Mouse (Mus musculus): ENCODE measurements around the gene Ddx24. TPM values are rescaled to one million over a fixed set of nuclear protein-coding genes. Genes with fewer than 3 reads are reported as not detected.

Gene Ddx24
- polyA plus RNA-seq, 1 experiment from 2014 or later = 71.3 TPM

- H3K27me3 ChIP-seq = peaks cover 29% of the 10 kb centered on the region
- CTCF ChIA-PET = interaction anchor here (1.4 to 2.0 kb wide), 5 partner anchors 8 to 62 kb away, joined by 4 to 11 read pairs (median 4); no protein-coding TSS in a partner anchor
These were observed 56.9 kb downstream of the Ddx24 start for GRCm38 (mm10) chr12:103368777-103369176.

GRCm38 (mm10) chr12:103368326-103368669 is 57.3 kb downstream of the Ddx24 start:
- CTCF ChIA-PET = interaction anchor here (1.1 to 2.0 kb wide), 6 partner anchors 8 to 225 kb away, joined by 4 to 11 read pairs (median 4); no protein-coding TSS in a partner anchor

More at GRCm38 (mm10) chr12:103368777-103369176, 56.9 kb downstream of the Ddx24 start:
- POLR2A ChIA-PET = no interaction called here
- no peak for TF ChIP-seq CTCF (IDR thresholded peaks at IDR 0.05)
- ATAC-seq (no peak), DNase-seq (ENCODE audit: low read depth, low spot score) (no peak)
- in situ Hi-C loops (cut with MboI; ENCODE audit: low pct_unique_long_range_greater_than_20kb) = no loop called here

GRCm38 (mm10) chr12:103367620-103368325 is 57.9 kb downstream of the Ddx24 start:
- peak; percentile 89 for TF ChIP-seq CTCF (IDR thresholded peaks at IDR 0.05)
- ChIA-PET POLR2A (no interaction called here), CTCF (interaction anchor here (0.7 to 2.0 kb wide), 8 partner anchors 8 to 227 kb away, joined by 3 to 11 read pairs (median 4); no protein-coding TSS in a partner anchor)
- in situ Hi-C loops (cut with MboI; ENCODE audit: low pct_unique_long_range_greater_than_20kb) = no loop called here
- no peak for DNase-seq (ENCODE audit: low read depth, low spot score)
- H3K27me3 ChIP-seq = peaks cover 29% of the 10 kb centered on the region
- peak; percentile 86 for ATAC-seq

More at GRCm38 (mm10) chr12:103368326-103368669, 57.3 kb downstream of the Ddx24 start:
- no peak for TF ChIP-seq CTCF (IDR thresholded peaks at IDR 0.05)
- ATAC-seq = no peak
- POLR2A ChIA-PET = no interaction called here
- in situ Hi-C loops (cut with MboI; ENCODE audit: low pct_unique_long_range_greater_than_20kb) = no loop called here
- no peak for DNase-seq (ENCODE audit: low read depth, low spot score)
- H3K27me3 ChIP-seq = peaks cover 29% of the 10 kb centered on the region

GRCm38 (mm10) chr12:103367171-103367570 is 58.5 kb downstream of the Ddx24 start:
- no peak for TF ChIP-seq CTCF (IDR thresholded peaks at IDR 0.05)
- H3K27me3 ChIP-seq = peaks cover 33% of the 10 kb centered on the region
- CTCF ChIA-PET = interaction anchor here (0.7 to 2.0 kb wide), 5 partner anchors 8 to 226 kb away, joined by 3 to 11 read pairs (median 4); no protein-coding TSS in a partner anchor
- ATAC-seq (no peak), DNase-seq (ENCODE audit: low read depth, low spot score) (no peak)
- POLR2A ChIA-PET = no interaction called here
- in situ Hi-C loops (cut with MboI; ENCODE audit: low pct_unique_long_range_greater_than_20kb) = no loop called here

GRCm38 (mm10) chr12:103362336-103362735 is 63.3 kb downstream of the Ddx24 start:
- in situ Hi-C loops (cut with MboI; ENCODE audit: low pct_unique_long_range_greater_than_20kb) = no loop called here
- CTCF ChIA-PET = interaction anchor here (1.4 kb wide), 1 partner anchor 28 kb away, joined by 3 read pairs; no protein-coding TSS in a partner anchor
- no peak for TF ChIP-seq CTCF (IDR thresholded peaks at IDR 0.05)

GRCm38 (mm10) chr12:103361539-103362307 is 63.9 kb downstream of the Ddx24 start:
- CTCF ChIA-PET = interaction anchor here (1.4 kb wide), 1 partner anchor 28 kb away, joined by 3 read pairs; no protein-coding TSS in a partner anchor
- no peak for TF ChIP-seq CTCF (IDR thresholded peaks at IDR 0.05)
- peaks cover 36% of the 10 kb centered on the region for H3K27me3 ChIP-seq
- DNase-seq (ENCODE audit: low read depth, low spot score) (no peak), ATAC-seq (no peak)
- in situ Hi-C loops (cut with MboI; ENCODE audit: low pct_unique_long_range_greater_than_20kb) = no loop called here
- POLR2A ChIA-PET = no interaction called here

More at GRCm38 (mm10) chr12:103362336-103362735, 63.3 kb downstream of the Ddx24 start:
- ATAC-seq (no peak), DNase-seq (ENCODE audit: low read depth, low spot score) (no peak)
- POLR2A ChIA-PET = no interaction called here
- peaks cover 38% of the 10 kb centered on the region for H3K27me3 ChIP-seq

- ATAC-seq = no peak
- no peak for DNase-seq (ENCODE audit: low read depth, low spot score)
- POLR2A ChIA-PET = no interaction called here
- TF ChIP-seq CTCF (IDR thresholded peaks at IDR 0.05) = no peak
- H3K27me3 ChIP-seq = peaks cover 32% of the 10 kb centered on the region
- CTCF ChIA-PET = interaction anchor here (1.4 kb wide), 1 partner anchor 27 kb away, joined by 3 read pairs; no protein-coding TSS in a partner anchor
- in situ Hi-C loops (cut with MboI; ENCODE audit: low pct_unique_long_range_greater_than_20kb) = no loop called here
These were observed 64.8 kb downstream of the Ddx24 start for GRCm38 (mm10) chr12:103360812-103361211.

- ChIA-PET CTCF (interaction anchor here (1.0 to 1.3 kb wide), 2 partner anchors 9 to 12 kb away, joined by 3 to 4 read pairs; no protein-coding TSS in a partner anchor), POLR2A (no interaction called here)
- in situ Hi-C loops (cut with MboI; ENCODE audit: low pct_unique_long_range_greater_than_20kb) = no loop called here
- no peak for ATAC-seq
- no peak for DNase-seq (ENCODE audit: low read depth, low spot score)
- peaks cover 31% of the 10 kb centered on the region for H3K27me3 ChIP-seq
- no peak for TF ChIP-seq CTCF (IDR thresholded peaks at IDR 0.05)
These were observed 66.5 kb downstream of the Ddx24 start for GRCm38 (mm10) chr12:103358951-103359801.

GRCm38 (mm10) chr12:103358216-103358615 is 67.4 kb downstream of the Ddx24 start:
- H3K27me3 ChIP-seq = peaks cover 31% of the 10 kb centered on the region
- no peak for DNase-seq (ENCODE audit: low read depth, low spot score)
- in situ Hi-C loops (cut with MboI; ENCODE audit: low pct_unique_long_range_greater_than_20kb) = no loop called here
- CTCF ChIA-PET = interaction anchor here (1.3 kb wide), 1 partner anchor 13 kb away, joined by 3 read pairs; no protein-coding TSS in a partner anchor
- POLR2A ChIA-PET = no interaction called here
- no peak for ATAC-seq
- no peak for TF ChIP-seq CTCF (IDR thresholded peaks at IDR 0.05)

Other genes starting within 250 kb of the Ddx24 start
- gene Prima1, start 183.7 kb downstream of the Ddx24 start, polyA plus RNA-seq (2021) = 0.28 TPM
- gene Fam181a, start 114.9 kb downstream of the Ddx24 start, polyA plus RNA-seq (2021) = not detected
- gene Asb2, start 69.8 kb downstream of the Ddx24 start, polyA plus RNA-seq (2021) = 0.04 TPM
- 7.6 TPM for gene Otub2, start 37.1 kb downstream of the Ddx24 start, polyA plus RNA-seq (2021)
- 2.0 TPM for gene 9330161L09Rik, start 18.0 kb downstream of the Ddx24 start, polyA plus RNA-seq (2021)
- gene Ifi27, start 8.4 kb upstream of the Ddx24 start, polyA plus RNA-seq (2021) = 83.4 TPM
- gene Ifi27l2a, start 17.9 kb upstream of the Ddx24 start, polyA plus RNA-seq (2021) = 3.2 TPM
- not detected for gene Ifi27l2b, start 31.4 kb upstream of the Ddx24 start, polyA plus RNA-seq (2021)
- 10.6 TPM for gene Ppp4r4, start 106.5 kb upstream of the Ddx24 start, polyA plus RNA-seq (2021)
- 109 TPM for gene Serpina10, start 205.6 kb upstream of the Ddx24 start, polyA plus RNA-seq (2021)
- 46.6 TPM for gene Serpina6, start 231.4 kb upstream of the Ddx24 start, polyA plus RNA-seq (2021)

Data from Patski (cell line).